Mouse (Mus musculus) liver, embryonic 15.5 days (tissue): ENCODE measurements around the gene Pih1d1. TPM values are rescaled to one million over a fixed set of nuclear protein-coding genes. Genes with fewer than 3 reads are reported as not detected.
A peak's percentile ranks its signal among the peaks of the same experiment; 100 is the strongest.

Experiments
- ATAC-seq: fragments of 200-750 bp; cut with Nextera tagmentation; 2 replicates; pipeline ENCODE4 v1.8.0; 2017; ENCODE audit warnings: moderate number of reproducible peaks, mild to moderate bottlenecking, moderate library complexity; ENCODE audit not compliant: insufficient read depth
- H3K27ac ChIP-seq: fragments of 300-500 bp; sonication (generic); replicated peaks from 2 replicates; pipeline ENCODE4 v1.5.1; 2015; ENCODE audit warnings: mild to moderate bottlenecking, inconsistent platforms
- H3K27me3 ChIP-seq: fragments of 300-500 bp; sonication (generic); 2 replicates; pipeline ENCODE4 v1.6.1; 2015; ENCODE audit warnings: mild to moderate bottlenecking, inconsistent platforms
- H3K36me3 ChIP-seq: fragments of 300-500 bp; sonication (generic); replicated peaks from 2 replicates; pipeline ENCODE4 v1.6.1; 2015; ENCODE audit warnings: moderate library complexity, mild to moderate bottlenecking, inconsistent platforms
- H3K4me1 ChIP-seq: fragments of 300-500 bp; sonication (generic); replicated peaks from 2 replicates; pipeline ENCODE4 v1.6.1; 2015; ENCODE audit warnings: inconsistent platforms
- H3K4me2 ChIP-seq: fragments of 300-500 bp; sonication (generic); 2 replicates; pipeline ENCODE4 v1.6.1; 2015; ENCODE audit warnings: moderate library complexity, mild to moderate bottlenecking, inconsistent platforms
- H3K4me3 ChIP-seq: fragments of 300-500 bp; sonication (generic); replicated peaks from 2 replicates; pipeline ENCODE4 v1.5.1; 2015; ENCODE audit warnings: mild to moderate bottlenecking, inconsistent platforms
- H3K9ac ChIP-seq: fragments of 300-500 bp; sonication (generic); 2 replicates; pipeline ENCODE4 v1.6.1; 2015; ENCODE audit warnings: moderate library complexity, mild to moderate bottlenecking, inconsistent platforms
- H3K9me3 ChIP-seq: fragments of 300-500 bp; sonication (generic); replicated peaks from 2 replicates; pipeline ENCODE4 v1.6.1; 2016; ENCODE audit warnings: inconsistent platforms
- WGBS: fragments of 180-500 bp; shearing (Covaris S2); methylation state at CpG from one replicate; pipeline ENCODE4 v1.1.7; 2015; ENCODE audit warnings: mixed read lengths; ENCODE audit not compliant: insufficient replicate concordance; 5-methylcytosine and 5-hydroxymethylcytosine counted together
- polyA plus RNA-seq: library from polyadenylated mRNA; unstranded; fragments of >200 nt; fragmentation: Nextera tagmentation; extraction: Ambion mirVana; gene quantifications from 2 replicates; pipeline ENCODE4 v1.2.1, GENCODE M21; 2015

The Pih1d1 gene
- polyA plus RNA-seq, 1 experiment from 2014 or later = 42.2 TPM

DNA sequence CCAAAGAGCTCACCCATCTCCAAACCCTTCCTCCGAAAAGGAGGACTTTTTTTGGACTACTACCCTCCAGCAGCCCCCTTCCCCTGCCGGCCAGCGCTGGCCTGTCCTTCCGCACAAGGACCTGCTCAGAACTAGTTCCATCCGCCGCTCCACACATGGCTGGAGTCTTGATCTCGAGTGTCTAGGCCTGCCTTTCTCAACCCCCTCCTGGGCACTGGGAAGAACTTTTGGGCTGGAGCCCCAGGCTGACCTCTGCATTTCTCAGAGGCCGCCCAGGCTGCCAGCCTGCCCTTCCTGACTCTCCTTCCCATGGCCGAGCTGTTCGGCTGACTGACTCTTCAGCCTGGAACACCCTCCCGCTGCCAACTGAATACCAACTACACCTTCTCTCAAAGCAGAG, 28.5 kb downstream of the Pih1d1 start:
- H3K4me1 ChIP-seq = peaks cover 16% of the 10 kb centered on the region
- H3K27ac ChIP-seq = no peak overlapping the region
- H3K4me2 ChIP-seq = peak overlapping the region; percentile 73
- peaks cover 100% of the 10 kb centered on the region for H3K27me3 ChIP-seq
- no peak overlapping the region for H3K9ac ChIP-seq
- 14% methylated on average over 11 of the region's 11 CpGs for WGBS
- H3K4me3 ChIP-seq = peak overlapping the region; percentile 48
- no peaks in the 10 kb centered on the region for H3K9me3 ChIP-seq
- no peaks in the 10 kb centered on the region for H3K36me3 ChIP-seq
- ATAC-seq = no peak

- no peak for ATAC-seq
- H3K4me3 ChIP-seq = no peak overlapping the region
These were observed 29.6 kb downstream of the Pih1d1 start for GRCm38 (mm10) chr7:45183672-45184071.

DNA sequence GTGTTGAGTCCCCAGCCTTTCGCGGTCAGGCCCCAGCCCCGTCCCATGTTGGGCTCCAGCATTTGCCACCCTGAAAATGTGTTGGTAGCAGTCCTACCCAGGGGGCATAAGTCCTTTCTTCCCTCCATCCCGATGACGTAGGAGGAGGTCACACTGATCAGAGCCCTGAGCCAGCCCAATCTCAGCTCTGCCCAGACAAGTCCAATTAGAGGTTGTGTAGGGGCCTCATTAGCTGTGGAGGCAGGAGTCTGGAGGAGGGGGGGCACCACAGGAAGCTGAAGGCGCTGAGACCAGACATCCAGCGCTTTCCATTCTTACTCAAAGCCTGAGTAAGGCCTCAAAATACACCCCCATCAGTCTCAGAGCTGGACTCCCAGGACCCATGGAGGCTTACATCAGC, 31.8 kb downstream of the Pih1d1 start:
- no peak overlapping the region for H3K4me3 ChIP-seq
- no peak overlapping the region for H3K9ac ChIP-seq
- H3K27me3 ChIP-seq = peaks cover 100% of the 10 kb centered on the region
- no peak for ATAC-seq
- WGBS = 58% methylated on average over 7 of the region's 7 CpGs
- H3K9me3 ChIP-seq = no peaks in the 10 kb centered on the region
- no peaks in the 10 kb centered on the region for H3K36me3 ChIP-seq
- H3K27ac ChIP-seq = no peak overlapping the region
- no peak overlapping the region for H3K4me2 ChIP-seq
- peaks cover 16% of the 10 kb centered on the region for H3K4me1 ChIP-seq

More at GRCm38 (mm10) chr7:45183672-45184071, 29.6 kb downstream of the Pih1d1 start:
- H3K27me3 ChIP-seq = peaks cover 100% of the 10 kb centered on the region
- peaks cover 16% of the 10 kb centered on the region for H3K4me1 ChIP-seq
- H3K27ac ChIP-seq = no peak overlapping the region
- H3K4me2 ChIP-seq = no peak overlapping the region
- H3K36me3 ChIP-seq = no peaks in the 10 kb centered on the region
- WGBS = 50% methylated on average over 7 of the region's 7 CpGs
- H3K9ac ChIP-seq = no peak overlapping the region
- no peaks in the 10 kb centered on the region for H3K9me3 ChIP-seq

GRCm38 (mm10) chr7:45189600-45189999, 35.5 kb downstream of the Pih1d1 start:
- H3K36me3 ChIP-seq = no peaks in the 10 kb centered on the region
- H3K4me1 ChIP-seq = no peaks in the 10 kb centered on the region
- WGBS = 49% methylated on average over 16 of the region's 16 CpGs
- ATAC-seq = no peak
- H3K4me3 ChIP-seq = no peak overlapping the region
- peaks cover 91% of the 10 kb centered on the region for H3K27me3 ChIP-seq
- no peak overlapping the region for H3K4me2 ChIP-seq
- no peak overlapping the region for H3K27ac ChIP-seq
- H3K9ac ChIP-seq = no peak overlapping the region
- no peaks in the 10 kb centered on the region for H3K9me3 ChIP-seq

DNA sequence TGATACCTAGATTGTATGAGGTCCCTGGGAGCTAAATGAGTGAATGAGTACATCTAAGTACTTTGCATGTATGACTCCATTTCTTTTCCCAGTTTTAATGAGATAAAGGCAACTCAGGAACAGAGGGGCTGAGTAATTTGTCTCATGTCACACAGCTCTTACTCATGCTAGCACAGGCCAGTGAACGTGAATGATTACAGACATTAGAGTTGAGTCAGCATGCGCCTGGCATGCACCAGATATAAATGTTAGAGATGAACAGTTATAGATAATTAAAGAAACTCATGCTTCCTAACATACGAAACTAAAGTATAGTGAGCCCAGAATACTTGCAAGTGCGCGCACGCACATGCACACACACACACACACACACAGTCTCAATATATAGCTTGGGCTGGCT, 36.1 kb downstream of the Pih1d1 start:
- no peaks in the 10 kb centered on the region for H3K4me1 ChIP-seq
- peaks cover 88% of the 10 kb centered on the region for H3K27me3 ChIP-seq
- ATAC-seq = no peak
- H3K36me3 ChIP-seq = no peaks in the 10 kb centered on the region
- no peak overlapping the region for H3K4me2 ChIP-seq
- H3K9ac ChIP-seq = no peak overlapping the region
- 66% methylated on average over 6 of the region's 6 CpGs for WGBS
- H3K4me3 ChIP-seq = no peak overlapping the region
- no peak overlapping the region for H3K27ac ChIP-seq
- H3K9me3 ChIP-seq = no peaks in the 10 kb centered on the region

GRCm38 (mm10) chr7:45191161-45191560, 37.1 kb downstream of the Pih1d1 start:
- Histone ChIP-seq H3K27me3 (peaks cover 87% of the 10 kb centered on the region), H3K9me3 (no peaks in the 10 kb centered on the region), H3K4me3 (no peak overlapping the region), H3K36me3 (no peaks in the 10 kb centered on the region), H3K4me2 (no peak overlapping the region), H3K9ac (no peak overlapping the region), H3K27ac (no peak overlapping the region), H3K4me1 (no peaks in the 10 kb centered on the region)
- 49% methylated on average over 2 of the region's 2 CpGs for WGBS
- ATAC-seq = no peak

- no peaks in the 10 kb centered on the region for H3K36me3 ChIP-seq
- H3K9me3 ChIP-seq = no peaks in the 10 kb centered on the region
- no peak overlapping the region for H3K4me3 ChIP-seq
- H3K9ac ChIP-seq = no peak overlapping the region
- no peak overlapping the region for H3K27ac ChIP-seq
- no peak overlapping the region for H3K4me2 ChIP-seq
- no peaks in the 10 kb centered on the region for H3K4me1 ChIP-seq
- WGBS = 16% methylated on average over 8 of the region's 8 CpGs
- no peak for ATAC-seq
- peaks cover 87% of the 10 kb centered on the region for H3K27me3 ChIP-seq
These were observed 37.8 kb downstream of the Pih1d1 start for GRCm38 (mm10) chr7:45191803-45192363.

- H3K9ac ChIP-seq = no peak overlapping the region
- no peaks in the 10 kb centered on the region for H3K4me1 ChIP-seq
- no peaks in the 10 kb centered on the region for H3K9me3 ChIP-seq
- no peak overlapping the region for H3K4me3 ChIP-seq
- no peak overlapping the region for H3K27ac ChIP-seq
- peaks cover 81% of the 10 kb centered on the region for H3K27me3 ChIP-seq
- H3K36me3 ChIP-seq = no peaks in the 10 kb centered on the region
- WGBS = 66% methylated on average over 7 of the region's 7 CpGs
- no peak overlapping the region for H3K4me2 ChIP-seq
- no peak for ATAC-seq
These were observed 38.6 kb downstream of the Pih1d1 start for GRCm38 (mm10) chr7:45192585-45193310.

DNA sequence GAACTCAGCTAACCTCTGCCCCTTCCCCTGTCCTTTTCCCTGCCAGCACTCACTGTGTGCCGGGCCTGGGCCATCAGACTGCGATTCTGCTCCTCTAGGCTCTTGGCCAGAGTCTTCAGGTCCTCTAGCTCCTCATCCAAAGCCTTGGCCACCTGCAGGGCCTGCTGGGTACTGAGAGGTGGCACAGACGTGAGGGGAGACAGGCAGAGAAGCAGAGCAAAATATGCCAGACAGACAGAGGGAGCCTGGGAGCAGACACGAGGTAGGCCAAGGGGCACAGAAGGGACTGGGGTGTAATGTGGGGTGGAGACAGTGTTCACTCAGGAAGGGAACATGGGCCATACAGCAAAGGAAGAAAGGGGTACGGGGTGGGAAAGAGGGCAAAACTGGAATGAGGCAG, 39.3 kb downstream of the Pih1d1 start:
- Histone ChIP-seq H3K4me1 (no peaks in the 10 kb centered on the region), H3K9ac (no peak overlapping the region), H3K4me3 (no peak overlapping the region), H3K27ac (no peak overlapping the region), H3K27me3 (peaks cover 77% of the 10 kb centered on the region), H3K36me3 (no peaks in the 10 kb centered on the region), H3K9me3 (no peaks in the 10 kb centered on the region), H3K4me2 (no peak overlapping the region)
- ATAC-seq = no peak
- 36% methylated on average over 5 of the region's 5 CpGs for WGBS

GRCm38 (mm10) chr7:45193871-45194785, 40.0 kb downstream of the Pih1d1 start:
- peaks cover 76% of the 10 kb centered on the region for H3K27me3 ChIP-seq
- H3K4me2 ChIP-seq = no peak overlapping the region
- no peak overlapping the region for H3K27ac ChIP-seq
- no peaks in the 10 kb centered on the region for H3K4me1 ChIP-seq
- no peaks in the 10 kb centered on the region for H3K9me3 ChIP-seq
- no peak for ATAC-seq
- no peaks in the 10 kb centered on the region for H3K36me3 ChIP-seq
- H3K9ac ChIP-seq = no peak overlapping the region
- H3K4me3 ChIP-seq = no peak overlapping the region
- 59% methylated on average over 17 of the region's 17 CpGs for WGBS
